Mouse (Mus musculus) fat pad, adult 2 months (tissue): ENCODE results near the gene Pkd2l1.
A peak's percentile ranks its signal among the peaks of the same experiment; 100 is the strongest.

ENCODE experiments used
- DNase-seq: peaks from one replicate; pipeline ENCODE4 v3.0.0-alpha.2; 2011; ENCODE audit warnings: low read depth, low spot score; ENCODE audit errors: extremely low read depth

The Pkd2l1 gene

GRCm38 (mm10) chr19:44192342-44192741 is at the start of gene Pkd2l1:
Gene Pkd2l1, minus strand, starts transcription at chr19:44192442.
- DNase-seq = no peak

GRCm38 (mm10) chr19:44238906-44239305 is 46.7 kb upstream of the Pkd2l1 start:
- no peak for DNase-seq

- no peak for DNase-seq
These were observed 45.3 kb upstream of the Pkd2l1 start for GRCm38 (mm10) chr19:44237471-44238006.

GRCm38 (mm10) chr19:44231608-44232151 is 39.4 kb upstream of the Pkd2l1 start:
- peak; percentile 94 for DNase-seq

GRCm38 (mm10) chr19:44230212-44230611 is 38.0 kb upstream of the Pkd2l1 start:
- no peak for DNase-seq

- DNase-seq = no peak
These were observed 37.5 kb upstream of the Pkd2l1 start for GRCm38 (mm10) chr19:44229776-44230175.

- DNase-seq = no peak
These were observed 33.5 kb upstream of the Pkd2l1 start for GRCm38 (mm10) chr19:44225728-44226127.

GRCm38 (mm10) chr19:44217958-44218525 is 25.8 kb upstream of the Pkd2l1 start:
- peak; percentile 96 for DNase-seq

- DNase-seq = no peak
These were observed 23.0 kb upstream of the Pkd2l1 start for GRCm38 (mm10) chr19:44215255-44215654.

GRCm38 (mm10) chr19:44207079-44207478 is 14.8 kb upstream of the Pkd2l1 start:
- DNase-seq = no peak

- DNase-seq = peak; percentile 98
These were observed 10.8 kb upstream of the Pkd2l1 start, which contains the start of gene Scd3 for GRCm38 (mm10) chr19:44203015-44203564. Gene Scd3, plus strand, starts transcription at chr19:44203269.

- no peak for DNase-seq
These were observed 6.7 kb upstream of the Pkd2l1 start for GRCm38 (mm10) chr19:44198964-44199363.

- no peak for DNase-seq
These were observed 6.3 kb upstream of the Pkd2l1 start for GRCm38 (mm10) chr19:44198494-44198893.

GRCm38 (mm10) chr19:44197053-44197852 is 5.0 kb upstream of the Pkd2l1 start:
- no peak for DNase-seq

- no peak for DNase-seq
These were observed 2.9 kb upstream of the Pkd2l1 start for GRCm38 (mm10) chr19:44195138-44195537.

- no peak for DNase-seq
These were observed 1.7 kb upstream of the Pkd2l1 start for GRCm38 (mm10) chr19:44193906-44194305.

GRCm38 (mm10) chr19:44189056-44189455 is 3.2 kb downstream of the Pkd2l1 start:
- no peak for DNase-seq

- no peak for DNase-seq
These were observed 8.3 kb downstream of the Pkd2l1 start for GRCm38 (mm10) chr19:44183968-44184367.

GRCm38 (mm10) chr19:44180502-44180901 is 11.7 kb downstream of the Pkd2l1 start:
- DNase-seq = no peak

- DNase-seq = no peak
These were observed 15.5 kb downstream of the Pkd2l1 start for GRCm38 (mm10) chr19:44176741-44177140.

GRCm38 (mm10) chr19:44174835-44175234 is 17.4 kb downstream of the Pkd2l1 start:
- DNase-seq = peak; percentile 61

- DNase-seq = no peak
These were observed 30.7 kb downstream of the Pkd2l1 start for GRCm38 (mm10) chr19:44161515-44161914.
